Comparison of ENCODE assay signal across 5 mouse cellular contexts in genomic region chr8:44779212-44779611, GRCm38 (mm10).
"Had no signal": no experiment of that assay in that cellular context is flagged by ENCODE, and none has a peak within 500 bp of the region (broad histone marks: within the 10 kb centered on the region; RNA-seq: fewer than 3 reads in every experiment).

No protein-coding gene starts in this region.

- H3K27ac ChIP-seq: neural tube, embryonic 12.5 days; neural tube, embryonic 13.5 days; neural tube, embryonic 15.5 days; stomach, embryonic 15.5 days; stomach, postnatal 0 days had no signal

- H3K4me2 ChIP-seq: neural tube, embryonic 12.5 days; neural tube, embryonic 13.5 days; neural tube, embryonic 15.5 days; stomach, embryonic 15.5 days had no signal

- H3K9me3 ChIP-seq: neural tube, embryonic 12.5 days; neural tube, embryonic 13.5 days; neural tube, embryonic 15.5 days; stomach, embryonic 15.5 days had no signal

- H3K4me3 ChIP-seq: neural tube, embryonic 12.5 days; neural tube, embryonic 13.5 days; neural tube, embryonic 15.5 days; stomach, embryonic 15.5 days had no signal

- H3K4me1 ChIP-seq: neural tube, embryonic 12.5 days; neural tube, embryonic 13.5 days; neural tube, embryonic 15.5 days; stomach, embryonic 15.5 days had no signal

- H3K36me3 ChIP-seq: neural tube, embryonic 12.5 days; neural tube, embryonic 13.5 days; neural tube, embryonic 15.5 days; stomach, embryonic 15.5 days had no signal

- H3K27me3 ChIP-seq: neural tube, embryonic 12.5 days; neural tube, embryonic 13.5 days; neural tube, embryonic 15.5 days; stomach, embryonic 15.5 days had no signal

- H3K9ac ChIP-seq: neural tube, embryonic 12.5 days; neural tube, embryonic 13.5 days; neural tube, embryonic 15.5 days; stomach, embryonic 15.5 days had no signal
